Mouse (Mus musculus): ENCODE measurements around the gene Pitpnc1.

DNA sequence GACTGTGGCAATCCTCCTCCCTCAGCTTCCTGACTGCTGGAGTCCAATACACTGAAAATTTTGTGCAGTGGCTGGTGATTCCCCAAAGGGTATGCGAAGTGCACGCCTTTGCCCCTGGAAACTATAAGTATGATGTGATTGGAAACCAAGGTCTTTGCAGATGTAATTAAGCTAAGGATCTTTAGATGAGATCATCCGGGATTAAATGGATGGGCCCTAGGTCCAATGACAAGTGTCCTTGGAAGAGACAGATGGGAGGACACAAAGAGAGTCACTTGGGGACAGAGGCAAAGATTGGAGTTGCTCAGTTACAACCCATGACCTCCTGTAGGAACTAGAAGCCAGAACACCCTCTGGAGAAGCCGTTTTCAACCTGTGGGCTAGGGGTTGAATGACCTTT is 233.0 kb downstream of the Pitpnc1 start:
- TF ChIP-seq EP300 (IDR thresholded peaks at IDR 0.05; ENCODE audit: low read depth) (no peak), CTCF (IDR thresholded peaks at IDR 0.05; ENCODE audit: low read depth) (no peak)
